Mouse (Mus musculus): ENCODE measurements at regions not wholly inside any gene's neighbourhood (a gene's known extent, or its start where the extent isn't known, plus 50 kb on each side); places are given as distances from the start of the nearest gene placed in this dataset.

GRCm38 (mm10) chr13:43852888-43853287, 68.3 kb downstream of the Cd83 start:
- no peaks in the 10 kb centered on the region for H3K9me3 ChIP-seq (replicated peaks)
- no peak for ATAC-seq (ENCODE audit: low read depth)
- no peak overlapping the region for H3K9ac ChIP-seq
- H3K4me2 ChIP-seq, result no peak overlapping the region
- no peaks in the 10 kb centered on the region for H3K4me1 ChIP-seq (replicated peaks)
- H3K27ac ChIP-seq, result no peak overlapping the region
- H3K4me3 ChIP-seq (replicated peaks), result no peak overlapping the region
- no peak for DNase-seq
- no peaks in the 10 kb centered on the region for H3K36me3 ChIP-seq
- 42% methylated on average over 1 of the region's 1 CpGs for WGBS (ENCODE audit: insufficient replicate concordance)
- no peaks in the 10 kb centered on the region for H3K27me3 ChIP-seq

GRCm38 (mm10) chr13:43854973-43855372, 70.4 kb downstream of the Cd83 start:
- H3K9ac ChIP-seq, result no peak overlapping the region
- H3K27me3 ChIP-seq, result no peaks in the 10 kb centered on the region
- WGBS (ENCODE audit: insufficient replicate concordance), result 67% methylated on average over 2 of the region's 2 CpGs
- no peaks in the 10 kb centered on the region for H3K36me3 ChIP-seq
- no peak overlapping the region for H3K27ac ChIP-seq
- H3K9me3 ChIP-seq (replicated peaks), result no peaks in the 10 kb centered on the region
- ATAC-seq (ENCODE audit: low read depth) (no peak), DNase-seq (no peak)
- H3K4me2 ChIP-seq, result no peak overlapping the region
- no peak overlapping the region for H3K4me3 ChIP-seq (replicated peaks)
- no peaks in the 10 kb centered on the region for H3K4me1 ChIP-seq (replicated peaks)

- H3K9me3 ChIP-seq (replicated peaks), result no peaks in the 10 kb centered on the region
- H3K4me2 ChIP-seq, result no peak overlapping the region
- peaks cover 12% of the 10 kb centered on the region for H3K4me1 ChIP-seq (replicated peaks)
- H3K9ac ChIP-seq, result no peak overlapping the region
- no peak overlapping the region for H3K27ac ChIP-seq
- H3K36me3 ChIP-seq, result no peaks in the 10 kb centered on the region
- ATAC-seq (ENCODE audit: low read depth) (no peak), DNase-seq (no peak)
- H3K4me3 ChIP-seq (replicated peaks), result no peak overlapping the region
- WGBS (ENCODE audit: insufficient replicate concordance), result 28% methylated on average over 4 of the region's 4 CpGs
- H3K27me3 ChIP-seq, result peaks cover 7% of the 10 kb centered on the region; the same call in 1 of the 2 replicates
These were observed 76.4 kb downstream of the Cd83 start for GRCm38 (mm10) chr13:43860932-43861331.

- WGBS (ENCODE audit: insufficient replicate concordance), result 64% methylated on average over 7 of the region's 7 CpGs
- H3K27me3 ChIP-seq, result peaks cover 7% of the 10 kb centered on the region; the same call in 1 of the 2 replicates
- H3K9ac ChIP-seq, result no peak overlapping the region
- no peaks in the 10 kb centered on the region for H3K36me3 ChIP-seq
- ATAC-seq (ENCODE audit: low read depth), result no peak
- DNase-seq, result no peak
- no peak overlapping the region for H3K4me2 ChIP-seq
- no peak overlapping the region for H3K27ac ChIP-seq
- H3K4me1 ChIP-seq (replicated peaks), result peaks cover 12% of the 10 kb centered on the region
- no peaks in the 10 kb centered on the region for H3K9me3 ChIP-seq (replicated peaks)
- no peak overlapping the region for H3K4me3 ChIP-seq (replicated peaks)
These were observed 76.8 kb downstream of the Cd83 start for GRCm38 (mm10) chr13:43861424-43861823.

GRCm38 (mm10) chr13:43862056-43862455, 77.5 kb downstream of the Cd83 start:
- no peak overlapping the region for H3K9ac ChIP-seq
- WGBS (ENCODE audit: insufficient replicate concordance), result 62% methylated on average over 5 of the region's 5 CpGs

GRCm38 (mm10) chr13:43862586-43862985, 78.0 kb downstream of the Cd83 start:
- H3K4me1 ChIP-seq (replicated peaks), result peaks cover 12% of the 10 kb centered on the region
- no peak overlapping the region for H3K27ac ChIP-seq
- H3K27me3 ChIP-seq, result peaks cover 7% of the 10 kb centered on the region; the same call in 1 of the 2 replicates
- ATAC-seq (ENCODE audit: low read depth), result no peak
- H3K9ac ChIP-seq, result no peak overlapping the region
- 75% methylated on average over 6 of the region's 6 CpGs for WGBS (ENCODE audit: insufficient replicate concordance)
- H3K4me3 ChIP-seq (replicated peaks), result no peak overlapping the region
- no peak for DNase-seq
- no peaks in the 10 kb centered on the region for H3K9me3 ChIP-seq (replicated peaks)
- no peak overlapping the region for H3K4me2 ChIP-seq
- no peaks in the 10 kb centered on the region for H3K36me3 ChIP-seq

More at GRCm38 (mm10) chr13:43862056-43862455, 77.5 kb downstream of the Cd83 start:
- no peaks in the 10 kb centered on the region for H3K36me3 ChIP-seq
- peaks cover 7% of the 10 kb centered on the region; the same call in 1 of the 2 replicates for H3K27me3 ChIP-seq
- H3K4me1 ChIP-seq (replicated peaks), result peaks cover 12% of the 10 kb centered on the region
- H3K27ac ChIP-seq, result no peak overlapping the region
- DNase-seq, result no peak
- H3K4me2 ChIP-seq, result no peak overlapping the region
- H3K4me3 ChIP-seq (replicated peaks), result no peak overlapping the region
- ATAC-seq (ENCODE audit: low read depth), result no peak
- no peaks in the 10 kb centered on the region for H3K9me3 ChIP-seq (replicated peaks)

- H3K36me3 ChIP-seq, result no peaks in the 10 kb centered on the region
- no peak overlapping the region for H3K27ac ChIP-seq
- no peak overlapping the region for H3K9ac ChIP-seq
- WGBS (ENCODE audit: insufficient replicate concordance), result 67% methylated on average over 7 of the region's 7 CpGs
- peaks cover 7% of the 10 kb centered on the region; the same call in 1 of the 2 replicates for H3K27me3 ChIP-seq
- ATAC-seq (ENCODE audit: low read depth), result no peak
- peak overlapping the region; percentile 58; the same call in 1 of the 2 replicates for H3K4me2 ChIP-seq
- H3K9me3 ChIP-seq (replicated peaks), result no peaks in the 10 kb centered on the region
- H3K4me3 ChIP-seq (replicated peaks), result no peak overlapping the region
- peaks cover 12% of the 10 kb centered on the region for H3K4me1 ChIP-seq (replicated peaks)
- no peak for DNase-seq
These were observed 79.1 kb downstream of the Cd83 start for GRCm38 (mm10) chr13:43863581-43864100.

- no peaks in the 10 kb centered on the region for H3K9me3 ChIP-seq (replicated peaks)
- H3K4me1 ChIP-seq (replicated peaks), result peaks cover 12% of the 10 kb centered on the region
- no peak overlapping the region for H3K27ac ChIP-seq
- DNase-seq (peak; percentile 89), ATAC-seq (ENCODE audit: low read depth) (peak; percentile 98)
- H3K27me3 ChIP-seq, result peaks cover 7% of the 10 kb centered on the region; the same call in 1 of the 2 replicates
- peak overlapping the region; percentile 58 for H3K4me2 ChIP-seq
- H3K9ac ChIP-seq, result peak overlapping the region; percentile 23; the same call in 1 of the 2 replicates
- no peaks in the 10 kb centered on the region for H3K36me3 ChIP-seq
- peak overlapping the region; percentile 41 for H3K4me3 ChIP-seq (replicated peaks)
- 1% methylated on average over 35 of the region's 35 CpGs for WGBS (ENCODE audit: insufficient replicate concordance)
These were observed 79.7 kb downstream of the Cd83 start for GRCm38 (mm10) chr13:43864153-43864861.

- ATAC-seq (ENCODE audit: low read depth) (no peak), DNase-seq (no peak)
- Histone ChIP-seq H3K4me3 (replicated peaks) (peak overlapping the region; percentile 41), H3K4me2 (peak overlapping the region; percentile 58), H3K9me3 (replicated peaks) (no peaks in the 10 kb centered on the region), H3K4me1 (replicated peaks) (peaks cover 12% of the 10 kb centered on the region), H3K36me3 (no peaks in the 10 kb centered on the region), H3K27me3 (peaks cover 7% of the 10 kb centered on the region; the same call in 1 of the 2 replicates), H3K27ac (no peak overlapping the region), H3K9ac (no peak overlapping the region)
- 15% methylated on average over 20 of the region's 20 CpGs for WGBS (ENCODE audit: insufficient replicate concordance)
These were observed 80.5 kb downstream of the Cd83 start for GRCm38 (mm10) chr13:43865036-43865435.

- ATAC-seq (ENCODE audit: low read depth) (no peak), DNase-seq (no peak)
- 59% methylated on average over 9 of the region's 9 CpGs for WGBS (ENCODE audit: insufficient replicate concordance)
- no peak overlapping the region for H3K4me3 ChIP-seq (replicated peaks)
- H3K9ac ChIP-seq, result no peak overlapping the region
- no peaks in the 10 kb centered on the region for H3K27me3 ChIP-seq
- H3K4me2 ChIP-seq, result no peak overlapping the region
- no peaks in the 10 kb centered on the region for H3K36me3 ChIP-seq
- H3K27ac ChIP-seq, result no peak overlapping the region
- H3K4me1 ChIP-seq (replicated peaks), result no peaks in the 10 kb centered on the region
- no peaks in the 10 kb centered on the region for H3K9me3 ChIP-seq (replicated peaks)
These were observed 91.3 kb downstream of the Cd83 start for GRCm38 (mm10) chr13:43875895-43876294.

GRCm38 (mm10) chr13:43887284-43887683, 102.7 kb downstream of the Cd83 start:
- Histone ChIP-seq H3K27ac (no peak overlapping the region), H3K9ac (no peak overlapping the region), H3K27me3 (no peaks in the 10 kb centered on the region), H3K4me1 (replicated peaks) (no peaks in the 10 kb centered on the region), H3K9me3 (replicated peaks) (no peaks in the 10 kb centered on the region), H3K4me2 (no peak overlapping the region), H3K4me3 (replicated peaks) (no peak overlapping the region), H3K36me3 (no peaks in the 10 kb centered on the region)
- 95% methylated on average over 3 of the region's 3 CpGs for WGBS (ENCODE audit: insufficient replicate concordance)
- ATAC-seq (ENCODE audit: low read depth), result no peak
- DNase-seq, result no peak

- Histone ChIP-seq H3K9me3 (replicated peaks) (no peaks in the 10 kb centered on the region), H3K9ac (no peak overlapping the region), H3K4me1 (replicated peaks) (no peaks in the 10 kb centered on the region), H3K27me3 (no peaks in the 10 kb centered on the region), H3K4me3 (replicated peaks) (no peak overlapping the region), H3K4me2 (no peak overlapping the region), H3K36me3 (no peaks in the 10 kb centered on the region), H3K27ac (no peak overlapping the region)
- DNase-seq (no peak), ATAC-seq (ENCODE audit: low read depth) (no peak)
- 71% methylated on average over 3 of the region's 3 CpGs for WGBS (ENCODE audit: insufficient replicate concordance)
These were observed 107.4 kb downstream of the Cd83 start for GRCm38 (mm10) chr13:43891928-43892327.
